Mouse (Mus musculus) midbrain, embryonic 10.5 days (tissue): ENCODE measurements around the gene Cpd. TPM values are rescaled to one million over a fixed set of nuclear protein-coding genes. Genes with fewer than 3 reads are reported as not detected.

Source experiments
- DNase-seq: peaks from one replicate; pipeline ENCODE4 v3.0.0-alpha.2; 2017; ENCODE audit warnings: low spot score
- H3K27ac ChIP-seq: fragments of 300-500 bp; sonication (generic); replicated peaks from 2 replicates; pipeline ENCODE4 v1.5.1; 2016; ENCODE audit warnings: mild to moderate bottlenecking
- H3K27me3 ChIP-seq: fragments of 300-500 bp; sonication (generic); 2 replicates; pipeline ENCODE4 v1.6.1; 2016; ENCODE audit warnings: low read depth, mild to moderate bottlenecking; ENCODE audit not compliant: poor library complexity, severe bottlenecking
- H3K36me3 ChIP-seq: fragments of 300-500 bp; sonication (generic); 2 replicates; pipeline ENCODE4 v1.6.1; 2016; ENCODE audit warnings: mild to moderate bottlenecking, moderate library complexity
- H3K4me1 ChIP-seq: fragments of 300-500 bp; sonication (generic); 2 replicates; pipeline ENCODE4 v1.6.1; 2016
- H3K4me3 ChIP-seq: fragments of 300-500 bp; sonication (generic); 2 replicates; pipeline ENCODE4 v1.5.1; 2016; ENCODE audit warnings: mild to moderate bottlenecking, moderate library complexity
- H3K9me3 ChIP-seq: fragments of 300-500 bp; sonication (generic); replicated peaks from 2 replicates; pipeline ENCODE4 v1.6.1; 2016; ENCODE audit warnings: mild to moderate bottlenecking
- WGBS: fragments of 180-500 bp; shearing (Covaris S2); methylation state at CpG from one replicate; pipeline ENCODE4 v1.1.7; 2016; 5-methylcytosine and 5-hydroxymethylcytosine counted together
- polyA plus RNA-seq: library from polyadenylated mRNA; unstranded; fragments of >200 nt; fragmentation: Nextera tagmentation; extraction: Ambion mirVana; gene quantifications from 2 replicates; pipeline ENCODE4 v1.2.1, GENCODE M21; 2016

The Cpd gene
- polyA plus RNA-seq, 1 experiment from 2014 or later = 7.6 TPM

DNA sequence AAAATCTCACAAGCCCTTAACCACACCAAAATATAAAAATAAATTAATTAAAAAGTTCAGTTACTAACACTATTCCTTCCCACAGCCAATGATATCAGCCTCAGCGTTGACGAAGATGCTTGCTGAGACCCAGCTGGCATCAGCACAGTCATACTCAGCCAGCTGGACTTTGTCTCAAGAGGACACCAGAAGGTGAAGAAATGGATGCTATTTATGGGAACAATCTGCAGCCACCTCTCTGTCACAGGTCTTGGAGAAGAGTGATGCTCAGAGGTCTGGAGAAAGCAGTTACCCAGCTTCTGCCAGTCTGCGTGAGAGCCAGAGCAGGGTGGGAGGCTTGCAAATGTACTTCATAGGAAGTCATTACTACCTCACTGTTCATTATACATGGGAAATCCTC, 14.4 kb upstream of the Cpd start:
- Histone ChIP-seq H3K27me3 (no peaks in the 10 kb centered on the region), H3K9me3 (no peaks in the 10 kb centered on the region), H3K36me3 (no peaks in the 10 kb centered on the region), H3K4me3 (no peak overlapping the region), H3K4me1 (no peaks in the 10 kb centered on the region), H3K27ac (no peak overlapping the region)
- 91% methylated on average over 3 of the region's 3 CpGs for WGBS
- no peak for DNase-seq

DNA sequence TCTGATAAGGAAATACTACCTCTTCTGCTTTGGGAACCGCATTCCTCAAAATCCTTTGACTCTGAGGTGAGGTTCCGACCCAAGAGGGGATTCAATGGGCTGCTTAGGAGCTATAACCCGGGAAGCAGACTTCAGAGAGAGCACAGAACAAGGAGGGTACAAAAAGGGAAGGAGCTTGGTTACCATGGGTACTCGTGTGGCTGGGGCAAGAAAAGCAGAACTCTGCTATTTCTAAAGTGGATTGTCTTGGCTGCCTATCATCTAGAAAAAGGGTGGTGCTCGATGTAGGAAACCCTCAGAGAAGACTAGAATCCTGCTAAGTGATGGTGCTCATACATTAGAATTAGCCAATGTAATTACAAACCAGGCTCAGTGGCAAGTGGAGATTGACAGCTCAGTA, 12.4 kb upstream of the Cpd start:
- H3K4me3 ChIP-seq = no peak overlapping the region
- no peaks in the 10 kb centered on the region for H3K9me3 ChIP-seq
- no peaks in the 10 kb centered on the region for H3K27me3 ChIP-seq
- WGBS = 67% methylated on average over 5 of the region's 5 CpGs
- no peaks in the 10 kb centered on the region for H3K36me3 ChIP-seq
- H3K27ac ChIP-seq = no peak overlapping the region
- DNase-seq = no peak
- H3K4me1 ChIP-seq = peaks cover 10% of the 10 kb centered on the region

DNA sequence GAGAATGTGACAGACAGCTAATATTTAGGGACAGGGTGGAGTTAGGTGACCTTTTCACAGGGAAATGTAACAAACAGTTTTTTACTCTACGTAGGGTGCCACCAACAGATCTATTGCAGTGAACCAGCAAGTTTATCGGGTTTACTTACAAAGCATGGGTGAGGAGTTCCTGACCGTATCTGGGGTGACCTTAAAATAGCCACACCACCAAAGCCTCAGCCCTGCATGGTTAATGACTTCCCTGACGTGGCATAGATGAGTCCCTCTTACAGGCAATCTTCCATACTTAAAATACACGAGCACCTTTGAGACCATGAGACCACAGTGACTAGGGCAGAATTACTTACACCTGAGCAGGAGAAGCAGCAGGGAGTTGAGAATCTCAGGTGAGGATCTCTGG, 12.0 kb upstream of the Cpd start:
- WGBS = 85% methylated on average over 5 of the region's 5 CpGs
- no peak for DNase-seq
- no peak overlapping the region for H3K4me3 ChIP-seq
- no peak overlapping the region for H3K27ac ChIP-seq
- H3K9me3 ChIP-seq = no peaks in the 10 kb centered on the region
- no peaks in the 10 kb centered on the region for H3K36me3 ChIP-seq
- no peaks in the 10 kb centered on the region for H3K27me3 ChIP-seq
- H3K4me1 ChIP-seq = peaks cover 11% of the 10 kb centered on the region

DNA sequence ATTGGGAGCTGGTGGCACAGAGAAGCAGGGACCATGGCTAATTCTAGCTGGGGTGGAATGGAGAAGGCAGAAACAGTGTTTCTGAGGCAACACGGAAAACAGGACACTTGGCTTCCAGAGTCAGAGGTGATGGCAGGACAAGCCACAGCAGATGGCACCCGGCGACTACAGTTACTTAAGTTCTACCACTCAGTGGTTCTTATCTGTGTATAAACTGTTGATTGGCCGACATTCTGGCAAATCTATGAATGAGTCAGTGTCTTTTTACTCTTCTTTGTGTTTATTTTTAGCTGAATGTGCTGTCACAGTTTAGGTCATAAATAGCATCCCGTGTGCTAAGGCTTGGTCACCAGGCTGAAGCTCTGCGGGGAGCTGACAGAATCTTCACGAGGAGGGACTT, 10.3 kb upstream of the Cpd start:
- WGBS = 87% methylated on average over 7 of the region's 7 CpGs
- H3K27ac ChIP-seq = no peak overlapping the region
- DNase-seq = no peak
- no peaks in the 10 kb centered on the region for H3K9me3 ChIP-seq
- H3K36me3 ChIP-seq = no peaks in the 10 kb centered on the region
- peaks cover 11% of the 10 kb centered on the region for H3K4me1 ChIP-seq
- no peaks in the 10 kb centered on the region for H3K27me3 ChIP-seq
- H3K4me3 ChIP-seq = no peak overlapping the region

DNA sequence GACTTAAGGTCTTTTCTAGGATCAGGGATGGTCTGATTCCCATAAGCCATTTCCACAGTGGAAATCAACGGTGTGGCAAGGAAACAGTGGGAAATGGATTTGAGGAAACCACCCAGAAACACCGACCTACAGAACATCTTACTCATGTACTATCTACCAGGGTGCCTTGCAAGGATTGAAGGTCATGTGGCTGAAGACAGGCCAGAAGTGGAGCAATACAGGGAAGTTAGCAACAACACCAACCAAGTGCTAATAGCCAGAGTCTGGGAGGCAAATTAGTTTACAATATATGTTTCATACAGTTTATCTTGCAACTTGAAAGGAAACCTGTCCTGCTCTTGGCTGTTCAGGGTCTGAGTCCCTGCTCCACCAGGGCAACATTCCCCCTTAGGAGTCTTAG, 9.8 kb upstream of the Cpd start:
- whole genome bisulfite sequencing = 92% methylated on average over 2 of the region's 2 CpGs
- no peaks in the 10 kb centered on the region for H3K27me3 ChIP-seq
- H3K27ac ChIP-seq = no peak overlapping the region
- H3K9me3 ChIP-seq = no peaks in the 10 kb centered on the region
- H3K36me3 ChIP-seq = no peaks in the 10 kb centered on the region
- peaks cover 11% of the 10 kb centered on the region for H3K4me1 ChIP-seq
- DNase-seq = no peak
- no peak overlapping the region for H3K4me3 ChIP-seq

DNA sequence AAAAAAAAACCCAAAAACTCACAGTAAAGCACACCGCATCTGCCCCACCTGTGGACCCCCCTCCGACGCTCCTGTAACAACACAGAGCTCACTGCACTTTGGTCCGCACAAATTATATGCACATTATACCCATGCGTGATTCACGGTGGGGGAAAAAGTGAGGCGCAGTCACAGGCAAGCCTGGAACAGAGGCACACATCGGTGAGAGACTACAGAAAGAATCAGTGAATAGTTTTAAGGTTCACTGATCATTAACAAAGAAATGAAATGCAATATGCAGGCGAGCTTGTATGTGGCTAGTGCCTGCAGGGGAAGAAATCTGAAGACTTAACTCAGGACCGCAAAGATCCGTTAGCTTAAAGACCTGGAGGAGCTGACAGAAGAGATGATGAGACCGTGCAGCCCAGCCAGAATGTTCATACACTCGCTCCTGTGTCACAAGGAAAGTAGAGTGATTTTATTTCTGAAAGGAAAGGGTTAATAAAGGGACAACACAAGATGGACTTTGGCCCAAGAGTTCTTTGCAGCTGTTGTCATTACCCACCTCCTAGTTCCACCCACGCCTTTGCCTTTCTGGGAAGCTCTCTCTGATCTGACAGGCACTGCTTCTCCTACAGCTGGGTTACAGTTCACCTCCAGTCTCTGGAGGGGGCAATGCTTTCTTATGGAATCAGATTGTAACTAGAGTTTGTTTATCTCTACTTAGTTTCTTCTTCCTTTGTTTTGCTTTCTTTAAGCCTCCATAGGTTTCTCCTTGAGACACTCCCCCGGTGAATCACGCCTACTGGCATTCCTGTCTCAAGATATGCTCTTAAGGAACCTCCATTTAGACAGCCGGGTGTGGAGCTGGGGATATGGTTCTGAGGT, 7.9 kb upstream of the Cpd start:
- Histone ChIP-seq H3K27ac (peak overlapping the region; percentile 49; the same call in 1 of the 2 replicates), H3K27me3 (no peaks in the 10 kb centered on the region), H3K4me1 (peaks cover 16% of the 10 kb centered on the region), H3K36me3 (no peaks in the 10 kb centered on the region), H3K4me3 (no peak overlapping the region), H3K9me3 (no peaks in the 10 kb centered on the region)
- 62% methylated on average over 17 of the region's 17 CpGs for WGBS
- no peak for DNase-seq

DNA sequence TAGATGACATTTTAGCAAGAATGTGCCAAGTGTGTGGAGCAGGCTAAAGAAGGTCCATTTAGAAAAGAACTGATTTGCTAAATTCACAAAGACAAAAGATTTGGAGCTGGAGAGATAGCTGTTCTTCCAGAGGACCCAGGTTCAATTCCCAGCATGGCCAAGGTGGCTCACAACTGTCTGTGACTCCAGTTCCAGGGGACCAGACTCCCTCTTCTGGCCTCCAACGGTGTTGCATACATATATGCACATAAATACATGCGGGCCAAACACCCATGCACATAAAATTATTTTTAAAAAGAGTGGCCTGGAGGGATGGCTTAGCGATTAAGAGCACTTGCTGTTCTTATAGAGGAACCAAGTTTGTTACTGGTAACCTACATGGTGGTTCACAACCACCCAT, 4.7 kb upstream of the Cpd start:
- no peaks in the 10 kb centered on the region for H3K9me3 ChIP-seq
- WGBS = 66% methylated on average over 3 of the region's 3 CpGs
- no peak for DNase-seq
- H3K4me3 ChIP-seq = no peak overlapping the region
- peaks cover 29% of the 10 kb centered on the region for H3K4me1 ChIP-seq
- no peaks in the 10 kb centered on the region for H3K36me3 ChIP-seq
- peaks cover 11% of the 10 kb centered on the region; the same call in 1 of the 2 replicates for H3K27me3 ChIP-seq
- no peak overlapping the region for H3K27ac ChIP-seq

DNA sequence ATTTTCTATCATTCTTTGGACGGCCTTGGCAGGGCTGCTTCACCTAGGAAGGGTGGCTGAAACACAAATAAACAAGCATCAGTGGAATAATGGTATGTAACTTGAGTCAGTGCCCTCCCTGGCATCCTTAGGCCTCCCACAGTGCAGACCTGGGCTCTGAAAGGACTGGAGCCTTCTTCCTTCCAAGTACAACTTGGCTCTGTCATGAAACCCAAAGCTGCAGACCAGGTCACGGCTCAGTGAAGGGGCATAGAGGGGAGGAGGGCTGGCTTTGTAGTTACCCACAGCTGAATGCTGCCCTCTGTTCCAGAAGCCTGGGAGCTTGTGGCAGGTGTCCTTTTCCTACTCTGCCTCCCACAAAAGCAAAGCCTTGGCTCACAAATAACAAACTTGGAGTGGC, 2.8 kb upstream of the Cpd start:
- H3K27me3 ChIP-seq = peaks cover 11% of the 10 kb centered on the region; the same call in 1 of the 2 replicates
- 40% methylated on average over 2 of the region's 2 CpGs for WGBS
- H3K27ac ChIP-seq = no peak overlapping the region
- no peaks in the 10 kb centered on the region for H3K36me3 ChIP-seq
- DNase-seq = peak; percentile 15
- no peaks in the 10 kb centered on the region for H3K9me3 ChIP-seq
- peaks cover 41% of the 10 kb centered on the region for H3K4me1 ChIP-seq
- no peak overlapping the region for H3K4me3 ChIP-seq

DNA sequence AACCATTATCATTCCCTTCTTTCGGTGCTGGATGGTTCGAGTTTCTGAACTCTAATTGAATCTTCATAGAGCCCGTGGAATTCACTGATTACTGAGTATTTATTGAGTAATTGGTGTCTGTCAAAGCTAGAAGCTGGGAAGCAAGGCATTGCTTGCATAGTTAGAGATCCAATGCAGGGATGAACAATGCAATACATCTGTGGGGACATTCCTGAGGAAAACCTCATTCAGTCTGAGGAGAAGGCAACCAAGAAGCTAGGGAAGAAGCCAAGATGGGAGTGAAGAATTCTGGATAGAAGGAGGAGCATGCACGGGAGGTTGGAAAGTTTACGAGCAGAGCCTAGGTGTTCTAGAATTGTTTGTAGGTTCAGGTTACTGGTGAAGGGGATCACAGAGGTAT, 1.3 kb upstream of the Cpd start:
- no peak overlapping the region for H3K4me3 ChIP-seq
- H3K9me3 ChIP-seq = no peaks in the 10 kb centered on the region
- H3K4me1 ChIP-seq = peaks cover 49% of the 10 kb centered on the region
- H3K27me3 ChIP-seq = peaks cover 11% of the 10 kb centered on the region; the same call in 1 of the 2 replicates
- no peak overlapping the region for H3K27ac ChIP-seq
- DNase-seq = no peak
- no peaks in the 10 kb centered on the region for H3K36me3 ChIP-seq
- WGBS = 87% methylated on average over 5 of the region's 5 CpGs

DNA sequence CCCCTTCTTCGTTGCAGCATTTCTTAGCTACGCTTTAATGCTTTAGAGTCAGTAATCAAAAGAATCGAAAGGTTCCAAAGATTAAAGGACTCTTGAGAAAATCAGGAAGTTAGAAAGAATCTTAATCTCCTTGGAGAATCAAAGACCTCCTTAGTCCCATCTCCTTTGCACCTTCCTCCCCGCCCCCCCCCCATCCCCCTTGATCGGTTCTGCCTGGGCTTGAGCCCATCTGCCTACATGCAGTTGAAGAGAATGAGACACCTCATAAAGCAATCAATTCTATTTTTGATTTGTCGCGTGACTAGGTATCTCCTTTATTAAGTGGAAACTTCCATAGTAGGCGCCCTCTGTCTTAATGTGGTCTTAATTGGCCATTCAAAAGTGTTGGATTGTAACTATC, 536 bp upstream of the Cpd start:
- DNase-seq = no peak
- peak overlapping the region; percentile 93 for H3K27ac ChIP-seq
- no peaks in the 10 kb centered on the region for H3K9me3 ChIP-seq
- H3K4me3 ChIP-seq = peak overlapping the region; percentile 93
- peaks cover 11% of the 10 kb centered on the region; the same call in 1 of the 2 replicates for H3K27me3 ChIP-seq
- no peaks in the 10 kb centered on the region for H3K36me3 ChIP-seq
- WGBS = 30% methylated on average over 8 of the region's 8 CpGs
- peaks cover 53% of the 10 kb centered on the region for H3K4me1 ChIP-seq

DNA sequence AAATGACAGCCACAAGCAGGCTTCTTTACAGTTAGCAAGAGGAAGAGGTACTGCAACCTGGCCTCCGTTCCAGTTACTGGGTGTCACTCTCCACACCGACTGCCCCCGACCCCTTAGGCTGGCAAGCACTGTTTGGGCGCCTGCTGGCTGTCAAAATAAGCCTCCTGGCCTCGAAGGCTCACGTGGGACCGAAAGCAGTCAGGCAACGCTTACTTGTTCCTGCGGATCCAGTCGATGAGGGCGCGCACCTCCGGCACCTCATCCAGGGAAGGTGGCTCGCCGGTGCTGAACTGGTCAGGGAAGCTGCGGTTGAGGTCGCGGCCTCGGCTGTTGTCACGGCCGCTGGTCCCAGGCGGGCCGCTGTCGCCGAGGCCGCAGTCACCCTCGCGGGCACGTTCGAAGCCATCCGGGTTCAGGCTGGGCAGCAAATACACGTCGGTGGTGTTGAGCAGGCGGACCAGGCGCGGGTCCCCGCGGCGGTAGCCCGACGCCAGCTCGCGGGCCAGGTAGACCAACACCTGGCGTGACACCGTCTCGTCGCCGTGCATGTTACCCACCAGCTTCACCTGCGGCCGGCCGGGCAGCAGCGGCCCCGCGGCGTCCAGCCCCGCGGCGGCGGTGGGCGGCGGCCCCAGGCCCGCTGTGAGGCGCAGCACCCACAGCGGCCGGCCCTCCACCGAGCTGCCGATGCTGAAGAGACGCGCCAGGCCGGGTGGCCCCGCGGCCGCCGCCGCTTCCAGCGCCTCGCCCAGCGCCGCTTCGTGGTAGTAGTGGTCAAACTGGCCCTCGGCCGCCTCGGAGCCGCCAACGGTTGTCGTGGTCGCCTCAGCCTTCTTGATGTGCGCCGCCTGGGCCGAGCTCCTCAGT, 574 bp downstream of the Cpd start:
- Histone ChIP-seq H3K4me1 (peaks cover 61% of the 10 kb centered on the region), H3K27ac (peak overlapping the region; percentile 93)
- under 1% methylated on average over 90 of the region's 90 CpGs for WGBS

DNA sequence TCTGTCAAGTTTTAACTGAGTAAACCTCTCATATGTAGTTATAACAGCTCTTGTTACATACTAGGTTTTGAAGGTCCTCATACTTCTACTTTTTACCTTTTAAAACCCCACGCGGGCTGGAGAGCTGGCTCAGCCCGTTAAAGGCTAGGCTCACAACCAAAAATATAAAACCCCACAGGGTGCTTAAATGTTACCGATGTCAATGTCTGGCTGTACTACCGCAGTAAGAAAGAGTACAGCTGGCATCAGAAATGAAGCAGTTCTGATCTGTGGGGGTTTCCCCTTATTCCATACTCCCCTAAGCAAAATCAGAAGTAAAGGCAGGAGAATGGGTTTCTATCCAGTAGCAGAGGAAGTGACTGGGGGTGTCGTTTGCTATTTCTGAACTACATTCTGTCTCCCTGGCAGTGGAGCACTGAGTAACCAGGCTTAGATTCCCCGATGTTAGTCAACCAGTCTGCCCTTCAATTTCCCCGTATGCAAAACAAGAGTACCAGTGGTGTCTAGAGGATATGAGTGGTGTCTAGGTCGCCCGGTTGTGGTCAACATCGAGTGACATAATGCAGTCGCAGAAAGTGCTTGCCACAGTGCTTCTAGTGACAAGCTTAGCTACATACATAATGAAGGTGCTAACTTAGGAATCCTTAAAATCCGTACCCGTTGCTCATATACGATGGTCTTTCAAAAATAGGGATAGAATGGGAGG, 1.4 kb downstream of the Cpd start:
- peak; percentile 15 for DNase-seq
- 52% methylated on average over 15 of the region's 15 CpGs for WGBS
- Histone ChIP-seq H3K36me3 (no peaks in the 10 kb centered on the region), H3K27ac (peak overlapping the region; percentile 93; the same call in 1 of the 2 replicates), H3K4me1 (peaks cover 61% of the 10 kb centered on the region), H3K9me3 (no peaks in the 10 kb centered on the region), H3K4me3 (peak overlapping the region; percentile 93), H3K27me3 (peaks cover 11% of the 10 kb centered on the region; the same call in 1 of the 2 replicates)

More for the DNA sequence above, 574 bp downstream of the Cpd start:
- H3K9me3 ChIP-seq = no peaks in the 10 kb centered on the region
- peak overlapping the region; percentile 93 for H3K4me3 ChIP-seq
- DNase-seq = no peak
- peaks cover 11% of the 10 kb centered on the region; the same call in 1 of the 2 replicates for H3K27me3 ChIP-seq
- no peaks in the 10 kb centered on the region for H3K36me3 ChIP-seq
